Mouse (Mus musculus) forebrain, embryonic 13.5 days (tissue): ENCODE data around the gene Psmb11. TPM values are rescaled to one million over a fixed set of nuclear protein-coding genes. Genes with fewer than 3 reads are reported as not detected.

Experiments used
- ATAC-seq: fragments of 200-750 bp; cut with Nextera tagmentation; 2 replicates; pipeline ENCODE4 v1.8.0; 2017
- H3K27ac ChIP-seq: fragments of 300-500 bp; sonication (generic); 2 replicates; pipeline ENCODE4 v1.5.1; 2015; ENCODE audit warnings: inconsistent platforms, mild to moderate bottlenecking, moderate library complexity
- H3K27me3 ChIP-seq: fragments of 300-500 bp; sonication (generic); 2 replicates; pipeline ENCODE4 v1.6.1; 2015; ENCODE audit warnings: mild to moderate bottlenecking, inconsistent platforms
- H3K36me3 ChIP-seq: fragments of 300-500 bp; sonication (generic); 2 replicates; pipeline ENCODE4 v1.6.1; 2015; ENCODE audit warnings: mild to moderate bottlenecking, inconsistent platforms; ENCODE audit not compliant: poor library complexity, severe bottlenecking
- H3K4me1 ChIP-seq: fragments of 300-500 bp; sonication (generic); 2 replicates; pipeline ENCODE4 v1.6.1; 2015; ENCODE audit warnings: inconsistent platforms
- H3K4me2 ChIP-seq: fragments of 300-500 bp; sonication (generic); 2 replicates; pipeline ENCODE4 v1.6.1; 2015; ENCODE audit warnings: inconsistent platforms, mild to moderate bottlenecking, moderate library complexity
- H3K4me3 ChIP-seq: fragments of 300-500 bp; sonication (generic); 2 replicates; pipeline ENCODE4 v1.5.1; 2015; ENCODE audit warnings: mild to moderate bottlenecking, inconsistent platforms
- H3K9ac ChIP-seq: fragments of 300-500 bp; sonication (generic); 2 replicates; pipeline ENCODE4 v1.6.1; 2015; ENCODE audit warnings: mild to moderate bottlenecking, inconsistent platforms
- H3K9me3 ChIP-seq: fragments of 300-500 bp; sonication (generic); replicated peaks from 2 replicates; pipeline ENCODE4 v1.6.1; 2016; ENCODE audit warnings: inconsistent platforms
- WGBS: fragments of 180-500 bp; shearing (Covaris S2); methylation state at CpG from one replicate; pipeline ENCODE4 v1.1.7; 2015; 5-methylcytosine and 5-hydroxymethylcytosine counted together
- microRNA counts: library from miRNA; unstranded; fragments of <30 nt; microRNA quantifications from one replicate; lab custom pipeline; 2016
- microRNA-seq: library from miRNA; unstranded; fragments of <30 nt; microRNA quantifications from one replicate; pipeline ENCODE4, GENCODE M21; 2016
- polyA plus RNA-seq: library from polyadenylated mRNA; unstranded; fragments of >200 nt; fragmentation: Nextera tagmentation; extraction: Ambion mirVana; gene quantifications from 2 replicates; pipeline ENCODE4 v1.2.1, GENCODE M21; 2015

The Psmb11 gene
- polyA plus RNA-seq, 1 experiment from 2014 or later = 0.04 TPM

DNA sequence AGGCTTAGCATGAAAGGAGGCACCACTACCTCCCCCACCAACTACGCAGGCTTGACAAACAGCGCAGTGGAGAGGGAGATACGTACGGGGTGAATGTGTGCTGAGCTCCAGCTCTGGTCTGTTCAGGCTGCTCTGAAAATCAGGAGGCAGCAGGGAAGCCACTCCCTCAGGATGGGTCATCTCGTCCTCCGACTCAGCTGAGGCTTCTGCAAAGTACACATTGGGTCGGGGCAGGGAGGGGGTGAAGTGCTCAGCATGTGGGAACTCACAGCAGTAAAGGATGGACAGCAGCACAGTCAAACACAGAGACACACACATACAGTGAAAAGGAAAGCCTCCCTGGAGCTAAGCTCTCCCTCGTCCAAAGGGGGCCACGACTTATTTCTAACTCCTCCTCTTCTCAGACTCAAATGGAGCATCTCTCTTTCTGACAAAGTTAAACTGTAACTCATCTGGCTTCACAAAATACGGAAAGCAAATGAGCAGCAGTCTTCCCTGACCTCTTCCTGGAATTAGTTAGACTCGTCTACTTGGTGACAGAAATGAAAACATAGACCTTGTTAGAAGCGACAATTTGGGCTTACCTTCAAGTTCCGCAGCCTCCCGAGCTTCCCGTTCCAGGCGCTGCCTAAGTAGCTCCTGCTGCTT, 57.5 kb downstream of the Psmb11 start:
- no peaks in the 10 kb centered on the region for H3K4me1 ChIP-seq
- no peak overlapping the region for H3K27ac ChIP-seq
- 91% methylated on average over 16 of the region's 16 CpGs for WGBS
- H3K9me3 ChIP-seq = no peaks in the 10 kb centered on the region
- H3K9ac ChIP-seq = no peak overlapping the region
- no peak for ATAC-seq
- no peak overlapping the region for H3K4me3 ChIP-seq
- H3K4me2 ChIP-seq = no peak overlapping the region
- H3K36me3 ChIP-seq = peaks cover 75% of the 10 kb centered on the region
- H3K27me3 ChIP-seq = no peaks in the 10 kb centered on the region

MicroRNAs within 50 kb of the gene (microRNA counts, 519-probe panel; counts per million panel counts)
- 177 counts per million, percentile 53 among the panel's probes with 10 or more counts for microRNA mmu-miR-686 (lab: Ali Mortazavi, UCI)

Small RNA genes within 50 kb of the gene (microRNA-seq; reads per million reads assigned to microRNA genes)
- gene Mir686 (not detected), gene Mir6948 (not detected)

Other genes with a start within 250 kb of the Psmb11 start
- 5.6 and 6.1 TPM in 2 replicates for gene Slc7a7, start 203.7 kb upstream of the Psmb11 start, polyA plus RNA-seq
- 270 and 310 TPM in 2 replicates for gene Mrpl52, start 194.5 kb upstream of the Psmb11 start, polyA plus RNA-seq
- 54.5 and 57.3 TPM in 2 replicates for gene Mmp14, start 189.8 kb upstream of the Psmb11 start, polyA plus RNA-seq
- 19.9 and 24.4 TPM in 2 replicates for gene Lrp10, start 157.3 kb upstream of the Psmb11 start, polyA plus RNA-seq
- 24.2 and 24.4 TPM in 2 replicates for gene Rem2, start 145.3 kb upstream of the Psmb11 start, polyA plus RNA-seq
- 107 and 113 TPM in 2 replicates for gene Prmt5, start 103.9 kb upstream of the Psmb11 start, polyA plus RNA-seq
- gene Haus4, start 66.8 kb upstream of the Psmb11 start, polyA plus RNA-seq = 39.7 and 43.1 TPM in 2 replicates
- 18.8 and 20.3 TPM in 2 replicates for gene Ajuba, start 43.9 kb upstream of the Psmb11 start, polyA plus RNA-seq
- gene 4931414P19Rik, start 15.4 kb upstream of the Psmb11 start, polyA plus RNA-seq = 8.3 and 9.4 TPM in 2 replicates
- gene Psmb5, start 3.4 kb upstream of the Psmb11 start, polyA plus RNA-seq = 462 and 492 TPM in 2 replicates
- gene Gm17606, start 19.5 kb downstream of the Psmb11 start, polyA plus RNA-seq = not detected in 2 replicates
- 7.1 and 8.0 TPM in 2 replicates for gene Cdh24, start 19.9 kb downstream of the Psmb11 start, polyA plus RNA-seq
- gene 1700123O20Rik, start 64.8 kb downstream of the Psmb11 start, polyA plus RNA-seq = 84.6 and 87.5 TPM in 2 replicates
- 191 and 216 TPM in 2 replicates for gene Acin1, start 65.5 kb downstream of the Psmb11 start, polyA plus RNA-seq
- 0.15 TPM in 1 of 2 replicates, not detected in the other for gene Gm29776, start 77.4 kb downstream of the Psmb11 start, polyA plus RNA-seq
- not detected in 2 replicates for gene Cebpe, start 90.7 kb downstream of the Psmb11 start, polyA plus RNA-seq
- 3.2 and 3.5 TPM in 2 replicates for gene Slc7a8, start 160.5 kb downstream of the Psmb11 start, polyA plus RNA-seq
- not detected in 2 replicates for gene Rnf212b, start 192.7 kb downstream of the Psmb11 start, polyA plus RNA-seq
- 11.9 and 12.8 TPM in 2 replicates for gene Homez, start 249.5 kb downstream of the Psmb11 start, polyA plus RNA-seq